Mouse (Mus musculus) R1 (cell line): Measurements from ENCODE around the gene Git1.
A peak's percentile ranks its signal among the peaks of the same experiment; 100 is the strongest.

Source experiments
- DNase-seq: peaks from one replicate; pipeline ENCODE4 v3.0.0-alpha.2; 2018; ENCODE audit warnings: low read depth, low spot score

Git1 gene

GRCm38 (mm10) chr11:77493512-77494343, at the start of gene Git1:
Gene Git1, plus strand, starts transcription at chr11:77493562.
- peak; percentile 69 for DNase-seq

- no peak for DNase-seq
Measured at GRCm38 (mm10) chr11:77444939-77445338, 48.4 kb upstream of the Git1 start.

- peak; percentile 84 for DNase-seq
Measured at GRCm38 (mm10) chr11:77446628-77447041, 46.7 kb upstream of the Git1 start.

GRCm38 (mm10) chr11:77449224-77449623, 44.1 kb upstream of the Git1 start:
- DNase-seq, result no peak

GRCm38 (mm10) chr11:77451670-77452069, 41.7 kb upstream of the Git1 start:
- no peak for DNase-seq

- no peak for DNase-seq
Measured at GRCm38 (mm10) chr11:77453388-77453787, 40.0 kb upstream of the Git1 start.

- peak; percentile 49 for DNase-seq
Measured at GRCm38 (mm10) chr11:77455770-77456510, 37.4 kb upstream of the Git1 start.

DNA sequence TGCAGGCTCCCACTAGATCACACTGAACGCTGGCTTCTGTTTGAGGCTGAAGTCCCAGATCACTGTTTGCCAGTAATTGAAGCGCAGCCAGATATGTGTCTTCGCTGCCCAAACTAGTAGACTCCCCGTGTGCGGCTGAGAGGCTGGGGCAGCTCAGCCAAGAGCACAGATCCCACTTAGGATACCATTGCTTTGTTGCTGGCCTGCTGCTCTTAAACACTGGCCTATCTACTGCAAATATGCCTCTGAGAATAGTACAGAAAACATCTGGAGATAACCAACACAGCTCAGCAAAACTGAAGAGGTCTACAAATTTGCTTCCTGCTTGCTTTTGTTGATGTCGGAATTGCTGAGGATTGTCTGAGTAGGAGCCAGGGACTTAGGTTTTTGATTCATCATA, 36.5 kb upstream of the Git1 start:
- no peak for DNase-seq

GRCm38 (mm10) chr11:77461856-77462255, 31.5 kb upstream of the Git1 start:
- DNase-seq, result no peak

DNA sequence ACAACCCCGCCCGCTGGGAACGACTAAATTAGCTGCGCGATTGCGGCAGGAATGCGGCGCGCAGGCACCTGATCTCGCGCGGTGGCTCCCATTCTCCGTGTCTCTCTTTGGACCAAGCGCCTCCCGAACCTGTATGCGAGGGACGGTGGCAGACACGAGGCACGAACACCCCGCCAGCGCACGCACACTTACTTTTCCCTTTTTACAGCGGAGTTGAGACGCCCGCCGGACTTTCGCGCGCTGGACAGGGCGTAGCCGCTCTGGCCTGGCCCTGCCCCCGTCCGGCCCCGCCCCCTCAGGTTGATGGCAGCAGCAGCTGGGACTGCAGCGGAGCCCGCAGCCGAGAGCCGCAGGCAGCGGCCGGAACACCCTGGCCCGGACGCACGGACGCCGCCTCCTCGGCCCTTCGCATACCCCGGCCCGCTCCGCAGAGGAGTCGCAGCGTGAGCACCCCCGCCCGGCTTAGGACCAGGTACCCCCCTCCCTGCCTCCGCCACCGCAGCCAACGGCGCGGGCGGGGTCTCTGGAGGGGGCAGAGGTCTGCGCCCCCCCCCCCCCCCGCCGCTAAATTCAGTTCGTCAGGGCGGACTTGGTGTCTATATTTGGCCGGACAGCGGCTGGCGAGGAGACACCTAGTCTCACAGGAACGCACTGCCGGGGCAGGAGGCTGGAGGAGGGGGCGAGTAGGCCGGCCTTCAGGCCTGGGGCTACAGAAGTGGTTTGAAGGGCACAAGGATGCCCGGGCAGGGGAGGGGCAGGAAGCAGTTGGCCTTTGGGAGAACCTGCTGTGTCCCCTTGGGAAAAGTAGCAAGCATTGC, 30.9 kb upstream of the Git1 start, which contains the start of gene Coro6:
Gene Coro6, plus strand, starts transcription at position 129 of the 818 bp plus-strand sequence.
- DNase-seq, result peak; percentile 70

GRCm38 (mm10) chr11:77463101-77463445, 30.3 kb upstream of the Git1 start:
- DNase-seq, result no peak

GRCm38 (mm10) chr11:77463786-77464185, 29.6 kb upstream of the Git1 start:
- DNase-seq, result no peak

DNA sequence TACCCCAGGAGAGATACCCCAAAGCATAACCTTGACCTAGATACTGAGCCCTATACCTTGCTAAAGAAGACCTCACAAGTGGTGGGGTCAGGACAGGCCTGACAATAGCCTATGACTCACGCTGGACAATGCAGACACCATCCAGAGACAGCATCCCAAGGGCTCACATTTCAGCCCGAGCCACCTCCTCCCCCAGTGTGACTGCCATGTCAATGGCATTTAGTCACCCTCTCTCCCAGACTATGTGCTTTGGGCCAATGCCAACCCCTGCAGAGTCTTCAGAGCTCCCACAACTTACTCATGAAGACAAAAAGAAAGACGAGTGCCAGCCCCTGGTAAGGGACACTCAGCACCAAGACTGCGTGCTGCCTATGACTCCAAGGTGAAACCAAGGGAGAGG, 28.7 kb upstream of the Git1 start:
- no peak for DNase-seq

- peak; percentile 59 for DNase-seq
Measured at GRCm38 (mm10) chr11:77465111-77465510, 28.3 kb upstream of the Git1 start.

DNA sequence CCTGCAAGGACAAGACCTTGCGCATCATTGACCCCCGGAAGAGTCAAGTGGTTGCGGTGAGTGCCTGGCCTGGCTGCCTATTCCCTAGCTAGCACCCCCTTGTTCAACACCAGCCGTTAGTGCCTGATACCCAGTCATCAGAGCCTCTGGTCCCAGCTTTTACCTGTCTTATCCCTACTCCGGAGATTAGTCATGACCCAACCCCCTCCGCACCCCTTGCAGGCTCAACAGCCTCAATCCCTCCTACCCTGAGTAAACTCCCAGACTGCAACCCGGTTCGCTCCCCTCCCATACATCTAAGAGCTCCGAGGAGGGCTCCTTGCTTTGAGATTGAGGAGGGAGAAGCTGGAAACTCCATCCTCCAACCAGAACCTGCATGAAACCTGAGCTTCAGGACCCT, 26.8 kb upstream of the Git1 start:
- peak; percentile 30 for DNase-seq

DNA sequence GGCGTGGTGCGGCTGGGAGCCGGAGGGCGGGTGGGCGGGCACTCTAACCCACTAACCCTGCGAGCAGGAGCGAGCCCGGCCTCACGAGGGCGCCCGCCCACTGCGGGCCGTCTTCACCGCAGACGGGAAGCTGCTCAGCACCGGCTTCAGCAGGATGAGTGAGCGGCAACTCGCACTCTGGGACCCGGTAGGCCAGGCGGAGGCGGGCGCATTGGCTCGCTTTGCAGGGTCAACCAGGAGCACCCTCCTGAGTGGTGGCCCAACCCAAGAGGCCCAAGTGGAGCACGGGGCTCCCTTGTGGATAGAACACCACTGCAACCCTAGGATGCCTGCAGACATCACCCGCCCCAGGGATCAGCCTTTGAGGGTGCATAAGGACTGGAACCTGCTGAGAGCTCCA, 26.2 kb upstream of the Git1 start:
- peak; percentile 73 for DNase-seq

DNA sequence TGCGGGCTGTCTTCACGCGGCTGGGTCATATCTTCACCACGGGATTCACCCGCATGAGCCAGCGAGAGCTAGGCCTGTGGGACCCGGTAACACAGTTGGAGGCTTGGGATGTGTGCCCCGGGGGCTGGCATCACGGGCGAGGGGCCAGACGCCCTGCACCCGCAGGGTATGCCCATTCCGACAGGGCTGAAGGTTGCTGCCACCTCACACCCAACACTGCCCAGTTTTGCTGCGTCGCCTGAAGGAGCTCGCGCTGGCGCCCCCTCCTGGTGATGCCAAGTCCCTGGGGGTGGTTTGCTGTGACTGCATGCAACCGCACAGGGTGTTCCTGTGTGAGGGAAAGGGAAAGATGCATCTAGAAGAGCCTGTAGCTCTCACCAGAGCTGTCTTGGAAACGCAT, 25.6 kb upstream of the Git1 start:
- peak; percentile 81 for DNase-seq

- no peak for DNase-seq
Measured at GRCm38 (mm10) chr11:77468397-77468796, 25.0 kb upstream of the Git1 start.

DNA sequence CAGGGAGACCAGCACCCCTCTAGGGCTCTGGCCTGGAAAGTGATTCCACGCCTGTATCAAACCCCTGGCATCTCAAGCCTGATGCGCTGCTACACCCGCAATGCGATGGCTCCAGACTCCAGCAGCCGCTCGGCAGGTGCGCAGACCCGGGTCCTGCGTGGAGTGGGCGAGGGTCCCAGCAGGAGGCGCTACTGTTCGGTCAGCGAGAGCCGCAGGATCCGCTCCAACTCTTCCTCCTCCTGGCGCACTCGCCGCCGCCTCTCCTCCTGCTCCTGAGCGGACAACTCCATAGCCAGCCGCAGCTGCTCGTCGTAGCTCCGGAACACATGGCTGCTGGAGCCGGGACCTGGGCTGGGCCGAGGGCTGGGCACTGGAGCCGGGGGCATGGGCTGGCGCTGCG, 22.0 kb upstream of the Git1 start:
- DNase-seq, result peak; percentile 45

DNA sequence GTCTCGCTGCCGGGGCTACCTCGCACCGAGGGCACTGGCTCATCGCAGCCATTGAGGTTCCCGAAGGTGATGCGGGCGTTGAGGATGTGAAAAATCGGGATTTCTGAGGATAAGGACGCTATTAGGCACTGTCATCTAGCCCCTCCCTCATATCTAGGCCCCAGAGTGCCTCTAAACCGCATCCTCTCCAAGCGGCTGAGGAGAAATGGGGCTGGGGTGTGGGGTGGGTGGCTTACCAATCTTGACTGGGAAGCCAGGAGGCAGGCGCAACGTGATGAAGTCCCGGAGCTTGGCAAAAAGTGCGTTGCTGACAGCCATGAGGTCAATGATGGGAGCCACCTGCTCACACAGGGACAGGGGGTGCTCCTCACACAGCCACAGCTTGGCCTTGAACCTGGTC, 20.6 kb upstream of the Git1 start:
- no peak for DNase-seq

- no peak for DNase-seq
Measured at GRCm38 (mm10) chr11:77476216-77476615, 17.1 kb upstream of the Git1 start.

- DNase-seq, result no peak
Measured at GRCm38 (mm10) chr11:77476895-77477294, 16.5 kb upstream of the Git1 start.
